Mouse (Mus musculus) limb, embryonic 12.5 days (tissue): ENCODE data around the gene Pnmal2. TPM values are rescaled to one million over a fixed set of nuclear protein-coding genes. Genes with fewer than 3 reads are reported as not detected.
A peak's percentile ranks its signal among the peaks of the same experiment; 100 is the strongest.

Source experiments
- ATAC-seq: fragments of 200-750 bp; cut with Nextera tagmentation; 2 replicates; pipeline ENCODE4 v1.8.0; 2017; ENCODE audit warnings: low read depth, moderate TSS enrichment; ENCODE audit not compliant: insufficient number of reproducible peaks, insufficient read depth, low FRiP score, low TSS enrichment
- H3K27ac ChIP-seq: fragments of 300-500 bp; sonication (generic); 2 replicates; pipeline ENCODE4 v1.5.1; 2016; ENCODE audit warnings: mild to moderate bottlenecking, moderate library complexity
- H3K27me3 ChIP-seq: fragments of 300-500 bp; sonication (generic); 2 replicates; pipeline ENCODE4 v1.6.1; 2016; ENCODE audit warnings: mild to moderate bottlenecking, moderate library complexity
- H3K36me3 ChIP-seq: fragments of 300-500 bp; sonication (generic); 2 replicates; pipeline ENCODE4 v1.6.1; 2016; ENCODE audit warnings: mild to moderate bottlenecking, moderate library complexity
- H3K4me1 ChIP-seq: fragments of 300-500 bp; sonication (generic); replicated peaks from 2 replicates; pipeline ENCODE4 v1.6.1; 2016
- H3K4me2 ChIP-seq: fragments of 300-500 bp; sonication (generic); 2 replicates; pipeline ENCODE4 v1.6.1; 2016; ENCODE audit warnings: mild to moderate bottlenecking, moderate library complexity
- H3K4me3 ChIP-seq: fragments of 300-500 bp; sonication (generic); replicated peaks from 2 replicates; pipeline ENCODE4 v1.5.1; 2016; ENCODE audit warnings: mild to moderate bottlenecking
- H3K9ac ChIP-seq: fragments of 300-500 bp; sonication (generic); replicated peaks from 2 replicates; pipeline ENCODE4 v1.6.1; 2016; ENCODE audit warnings: mild to moderate bottlenecking, moderate library complexity
- H3K9me3 ChIP-seq: fragments of 300-500 bp; sonication (generic); 2 replicates; pipeline ENCODE4 v1.6.1; 2016; ENCODE audit warnings: mild to moderate bottlenecking, moderate library complexity
- WGBS: fragments of 180-500 bp; shearing (Covaris S2); methylation state at CpG from one replicate; pipeline ENCODE4 v1.1.7; 2016; 5-methylcytosine and 5-hydroxymethylcytosine counted together
- polyA plus RNA-seq: library from polyadenylated mRNA; unstranded; fragments of >200 nt; fragmentation: Nextera tagmentation; extraction: Ambion mirVana; gene quantifications from 2 replicates; pipeline ENCODE4 v1.2.1, GENCODE M21; 2016

The Pnmal2 gene
- polyA plus RNA-seq: 16.6 and 16.9 TPM in 2 replicates

GRCm38 (mm10) chr7:16944061-16944807 is at the start of gene Pnmal2:
Pnmal2 (plus strand) TSS chr7:16944682.
- Histone ChIP-seq H3K27ac (peak within 1 kb of the TSS; percentile 53), H3K4me3 (peak within 1 kb of the TSS; percentile 62), H3K36me3 (no peaks in the 10 kb centered on the region), H3K27me3 (peaks cover 43% of the 10 kb centered on the region), H3K9ac (peak within 1 kb of the TSS; percentile 76), H3K9me3 (no peaks in the 10 kb centered on the region), H3K4me1 (peaks cover 54% of the 10 kb centered on the region), H3K4me2 (peak within 1 kb of the TSS; percentile 71)
- WGBS: 15% methylated on average over 35 of the region's 36 CpGs
- peak; percentile 81 for ATAC-seq

- H3K27me3 ChIP-seq: 0 out of 2 replicates have a peak, but pooled peaks cover 6% of the 10 kb centered on the region
- peak overlapping the region; percentile 31; the same call in 1 of the 2 replicates for H3K27ac ChIP-seq
These were observed 49.5 kb upstream of the Pnmal2 start for GRCm38 (mm10) chr7:16895000-16895399.

DNA sequence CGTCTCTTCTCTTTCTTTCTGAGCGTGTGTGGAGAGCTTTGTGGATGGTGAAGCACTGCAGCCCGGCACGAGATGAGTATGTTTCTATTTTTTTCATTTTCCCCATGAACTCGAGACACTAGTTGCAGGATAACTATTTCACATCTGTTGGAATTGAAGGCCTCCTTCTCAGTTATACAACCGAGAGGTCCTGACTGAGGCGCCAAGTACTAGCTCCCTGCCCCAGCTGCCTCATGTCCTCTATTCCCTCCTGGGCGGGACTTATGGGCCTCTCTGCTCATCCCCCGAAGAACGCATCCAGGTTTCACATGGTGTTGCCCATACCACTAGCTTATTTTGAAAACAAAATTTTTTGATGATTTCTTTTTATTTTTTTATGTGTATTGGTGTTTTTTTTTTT is 49.0 kb upstream of the Pnmal2 start:
- 0 out of 2 replicates have a peak, but pooled peaks cover 6% of the 10 kb centered on the region for H3K27me3 ChIP-seq
- peak overlapping the region; percentile 68 for H3K4me2 ChIP-seq
- no peak overlapping the region for H3K9ac ChIP-seq
- no peaks in the 10 kb centered on the region for H3K36me3 ChIP-seq
- peaks cover 54% of the 10 kb centered on the region for H3K4me1 ChIP-seq
- no peaks in the 10 kb centered on the region for H3K9me3 ChIP-seq
- peak overlapping the region; percentile 26 for H3K4me3 ChIP-seq
- ATAC-seq: no peak
- no peak overlapping the region for H3K27ac ChIP-seq
- WGBS: 32% methylated on average over 10 of the region's 10 CpGs

More at GRCm38 (mm10) chr7:16895000-16895399, 49.5 kb upstream of the Pnmal2 start:
- WGBS: under 1% methylated on average over 24 of the region's 24 CpGs
- H3K4me2 ChIP-seq: peak overlapping the region; percentile 68
- H3K9me3 ChIP-seq: no peaks in the 10 kb centered on the region
- H3K4me1 ChIP-seq: peaks cover 54% of the 10 kb centered on the region
- H3K4me3 ChIP-seq: peak overlapping the region; percentile 26
- ATAC-seq: 0 out of 2 replicates have a peak, but pooled peaks have one; percentile 5
- no peaks in the 10 kb centered on the region; the same call in 1 of the 2 replicates for H3K36me3 ChIP-seq
- H3K9ac ChIP-seq: peak overlapping the region; percentile 31; the same call in 1 of the 2 replicates

GRCm38 (mm10) chr7:16900526-16900925 is 44.0 kb upstream of the Pnmal2 start:
- no peaks in the 10 kb centered on the region for H3K9me3 ChIP-seq
- 22% methylated on average over 5 of the region's 5 CpGs for WGBS
- H3K4me2 ChIP-seq: no peak overlapping the region; the same call in 1 of the 2 replicates
- H3K4me1 ChIP-seq: peaks cover 25% of the 10 kb centered on the region
- no peak overlapping the region for H3K4me3 ChIP-seq
- H3K27ac ChIP-seq: no peak overlapping the region
- no peak for ATAC-seq
- H3K9ac ChIP-seq: no peak overlapping the region
- H3K27me3 ChIP-seq: no peaks in the 10 kb centered on the region
- no peaks in the 10 kb centered on the region for H3K36me3 ChIP-seq

DNA sequence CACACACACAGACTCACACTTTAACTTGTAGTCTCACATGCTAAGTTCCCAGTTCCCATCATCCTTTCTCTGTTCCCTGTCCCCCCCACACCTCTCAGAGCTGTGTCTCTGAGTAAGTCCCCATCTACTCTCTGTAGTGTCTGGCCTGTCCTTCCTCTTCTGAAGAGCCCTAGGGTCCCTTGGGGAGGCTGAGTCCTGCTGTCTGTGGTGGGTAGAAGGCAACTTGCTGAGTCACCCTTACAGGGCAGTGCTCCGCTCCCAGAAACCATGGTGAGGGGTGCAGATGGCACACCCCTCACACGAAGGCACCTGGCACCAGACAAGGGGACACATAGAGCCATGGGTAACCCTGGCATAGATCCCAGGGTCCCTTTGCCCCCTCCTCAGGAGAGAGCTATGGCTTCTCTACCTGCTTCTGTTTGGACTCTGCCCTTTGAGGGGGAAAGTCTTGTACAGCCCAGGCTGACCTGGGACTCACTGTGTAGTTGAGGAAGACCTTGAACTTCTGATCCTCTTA is 41.0 kb upstream of the Pnmal2 start:
- peaks cover 40% of the 10 kb centered on the region for H3K4me1 ChIP-seq
- 88% methylated on average over 2 of the region's 2 CpGs for WGBS
- no peak overlapping the region for H3K4me3 ChIP-seq
- H3K36me3 ChIP-seq: no peaks in the 10 kb centered on the region
- H3K9ac ChIP-seq: no peak overlapping the region
- H3K27me3 ChIP-seq: no peaks in the 10 kb centered on the region
- H3K9me3 ChIP-seq: no peaks in the 10 kb centered on the region
- H3K4me2 ChIP-seq: no peak overlapping the region
- no peak overlapping the region for H3K27ac ChIP-seq
- ATAC-seq: no peak

- H3K9me3 ChIP-seq: no peaks in the 10 kb centered on the region
- no peak overlapping the region for H3K27ac ChIP-seq
- no peaks in the 10 kb centered on the region for H3K27me3 ChIP-seq
- H3K9ac ChIP-seq: no peak overlapping the region
- H3K4me1 ChIP-seq: peaks cover 40% of the 10 kb centered on the region
- no peaks in the 10 kb centered on the region for H3K36me3 ChIP-seq
- no peak overlapping the region for H3K4me2 ChIP-seq
- ATAC-seq: no peak
- 57% methylated on average over 8 of the region's 10 CpGs for WGBS
- H3K4me3 ChIP-seq: no peak overlapping the region
These were observed 40.3 kb upstream of the Pnmal2 start for GRCm38 (mm10) chr7:16904120-16904675.

GRCm38 (mm10) chr7:16905491-16906021 is 38.9 kb upstream of the Pnmal2 start:
- no peaks in the 10 kb centered on the region for H3K36me3 ChIP-seq
- no peaks in the 10 kb centered on the region for H3K9me3 ChIP-seq
- 31% methylated on average over 9 of the region's 9 CpGs for WGBS
- no peak overlapping the region for H3K9ac ChIP-seq
- no peaks in the 10 kb centered on the region for H3K27me3 ChIP-seq
- H3K4me3 ChIP-seq: no peak overlapping the region
- no peak; the same call in 1 of the 2 replicates for ATAC-seq
- H3K27ac ChIP-seq: no peak overlapping the region
- peaks cover 42% of the 10 kb centered on the region for H3K4me1 ChIP-seq
- H3K4me2 ChIP-seq: no peak overlapping the region; the same call in 1 of the 2 replicates

GRCm38 (mm10) chr7:16906281-16906680 is 38.2 kb upstream of the Pnmal2 start, which contains the start of gene Ptgir:
Ptgir (plus strand) TSS chr7:16906490.
- no peak for ATAC-seq
- H3K27me3 ChIP-seq: no peaks in the 10 kb centered on the region
- H3K9ac ChIP-seq: peak within 1 kb of the TSS; percentile 27; the same call in 1 of the 2 replicates
- H3K4me2 ChIP-seq: peak within 1 kb of the TSS; percentile 13; the same call in 1 of the 2 replicates
- 0 out of 2 replicates have a peak within 1 kb of the TSS, but pooled peaks have one; percentile 29 for H3K27ac ChIP-seq
- no peaks in the 10 kb centered on the region for H3K9me3 ChIP-seq
- 18% methylated on average over 6 of the region's 6 CpGs for WGBS
- H3K4me3 ChIP-seq: no peak within 1 kb of the TSS
- H3K36me3 ChIP-seq: no peaks in the 10 kb centered on the region
- H3K4me1 ChIP-seq: peaks cover 37% of the 10 kb centered on the region

GRCm38 (mm10) chr7:16906889-16907559 is 37.5 kb upstream of the Pnmal2 start:
- Histone ChIP-seq H3K4me1 (peaks cover 30% of the 10 kb centered on the region), H3K27ac (no peak overlapping the region), H3K4me2 (no peak overlapping the region), H3K27me3 (no peaks in the 10 kb centered on the region), H3K9ac (no peak overlapping the region), H3K36me3 (no peaks in the 10 kb centered on the region), H3K9me3 (no peaks in the 10 kb centered on the region), H3K4me3 (no peak overlapping the region)
- no peak for ATAC-seq
- 89% methylated on average over 41 of the region's 41 CpGs for WGBS

- no peak overlapping the region for H3K27ac ChIP-seq
- ATAC-seq: no peak
- H3K4me2 ChIP-seq: no peak overlapping the region
- 78% methylated on average over 7 of the region's 7 CpGs for WGBS
- H3K4me3 ChIP-seq: no peak overlapping the region
- H3K27me3 ChIP-seq: no peaks in the 10 kb centered on the region
- peaks cover 35% of the 10 kb centered on the region for H3K4me1 ChIP-seq
- H3K36me3 ChIP-seq: no peaks in the 10 kb centered on the region
- H3K9me3 ChIP-seq: no peaks in the 10 kb centered on the region
- no peak overlapping the region for H3K9ac ChIP-seq
These were observed 36.6 kb upstream of the Pnmal2 start for GRCm38 (mm10) chr7:16907842-16908241.
